8 mouse cellular contexts compared by ENCODE assay signal in genomic region chr1:168391617-168392499, GRCm38 (mm10). TPM values are rescaled to one million over a fixed set of nuclear protein-coding genes. Genes with fewer than 3 reads are reported as not detected.
A peak's percentile ranks its signal among the peaks of the same experiment; 100 is the strongest.
DNase-seq lines count a peak whose midpoint lies in the region; ATAC-seq lines count a peak whose summit lies in the region.

No protein-coding gene starts in this region.

- DNase-seq in heart, embryonic 10.5 days (ENCODE audit: low spot score): no peak
- peak; percentile 76 for DNase-seq in adipocyte (ENCODE audit: low spot score)
- DNase-seq in spleen, postnatal 36 days (ENCODE audit: low spot score in 2 of 2): no peak

- H3K27me3 ChIP-seq in heart, embryonic 11.5 days (ENCODE audit: control insufficient read depth, insufficient read depth, low read length): no peaks in the 10 kb centered on the region
- H3K27me3 ChIP-seq in heart, embryonic 10.5 days (ENCODE audit: insufficient read depth, poor library complexity, severe bottlenecking): no peaks in the 10 kb centered on the region
- H3K27me3 ChIP-seq in embryonic facial prominence, embryonic 15.5 days: no peaks in the 10 kb centered on the region
- no peaks in the 10 kb centered on the region for H3K27me3 ChIP-seq in hindbrain, embryonic 15.5 days
- H3K27me3 ChIP-seq in limb, embryonic 12.5 days: peaks cover 11% of the 10 kb centered on the region; the same call in 1 of the 2 replicates
- H3K27me3 ChIP-seq in stomach, embryonic 16.5 days (ENCODE audit: control insufficient read depth, insufficient read depth, low read length): no peaks in the 10 kb centered on the region

- ATAC-seq in heart, embryonic 11.5 days (replicated peaks; ENCODE audit: insufficient number of reproducible peaks, low FRiP score, low TSS enrichment): no peak
- peak; percentile 52; the same call in 1 of the 2 replicates for ATAC-seq in embryonic facial prominence, embryonic 15.5 days (ENCODE audit: insufficient number of reproducible peaks, low FRiP score, low TSS enrichment, low read depth)
- ATAC-seq in hindbrain, embryonic 15.5 days (ENCODE audit: low FRiP score, low read depth): 0 out of 2 replicates have a peak, but pooled peaks have one; percentile 16
- ATAC-seq in limb, embryonic 12.5 days (ENCODE audit: insufficient number of reproducible peaks, insufficient read depth, low FRiP score, low TSS enrichment, low read depth): peak; percentile 71
- peak; percentile 71; the same call in 1 of the 2 replicates for ATAC-seq in stomach, embryonic 16.5 days (ENCODE audit: insufficient read depth, low FRiP score)

- peaks cover 8% of the 10 kb centered on the region; the same call in 1 of the 2 replicates for H3K36me3 ChIP-seq in heart, embryonic 11.5 days (ENCODE audit: control insufficient read depth, insufficient read depth, low read length)
- peaks cover 25% of the 10 kb centered on the region for H3K36me3 ChIP-seq in heart, embryonic 10.5 days
- H3K36me3 ChIP-seq in embryonic facial prominence, embryonic 15.5 days: 0 out of 2 replicates have a peak, but pooled peaks cover 5% of the 10 kb centered on the region
- H3K36me3 ChIP-seq in hindbrain, embryonic 15.5 days: 0 out of 2 replicates have a peak, but pooled peaks cover 3% of the 10 kb centered on the region
- H3K36me3 ChIP-seq in limb, embryonic 12.5 days: peaks cover 13% of the 10 kb centered on the region
- no peaks in the 10 kb centered on the region; the same call in 1 of the 2 replicates for H3K36me3 ChIP-seq in stomach, embryonic 16.5 days (ENCODE audit: control insufficient read depth, insufficient read depth, low read length)

- WGBS in heart, embryonic 11.5 days (ENCODE audit: insufficient replicate concordance): 51% methylated on average over 20 of the region's 20 CpGs
- WGBS in heart, embryonic 10.5 days: 58% methylated on average over 20 of the region's 20 CpGs
- WGBS in embryonic facial prominence, embryonic 15.5 days: 8% methylated on average over 20 of the region's 20 CpGs
- 29% methylated on average over 20 of the region's 20 CpGs for WGBS in hindbrain, embryonic 15.5 days
- WGBS in limb, embryonic 12.5 days: 11% methylated on average over 20 of the region's 20 CpGs
- WGBS in stomach, embryonic 16.5 days: 15% methylated on average over 20 of the region's 20 CpGs

- H3K27ac ChIP-seq in heart, embryonic 11.5 days (ENCODE audit: low read depth, low read length): peak overlapping the region; percentile 24; the same call in 1 of the 2 replicates
- H3K27ac ChIP-seq in heart, embryonic 10.5 days: no peak overlapping the region
- peak overlapping the region; percentile 60 for H3K27ac ChIP-seq in embryonic facial prominence, embryonic 15.5 days (replicated peaks)
- H3K27ac ChIP-seq in hindbrain, embryonic 15.5 days (replicated peaks): peak overlapping the region; percentile 0; the same call in 1 of the 2 replicates
- peak overlapping the region; percentile 82 for H3K27ac ChIP-seq in limb, embryonic 12.5 days
- peak overlapping the region; percentile 82 for H3K27ac ChIP-seq in stomach, embryonic 16.5 days (ENCODE audit: low read length)

- no peak overlapping the region for H3K4me3 ChIP-seq in heart, embryonic 11.5 days (ENCODE audit: low read depth, low read length)
- H3K4me3 ChIP-seq in heart, embryonic 10.5 days: no peak overlapping the region
- 0 out of 2 replicates have a peak overlapping the region, but pooled peaks have one; percentile 9 for H3K4me3 ChIP-seq in embryonic facial prominence, embryonic 15.5 days (replicated peaks)
- H3K4me3 ChIP-seq in hindbrain, embryonic 15.5 days: no peak overlapping the region
- H3K4me3 ChIP-seq in limb, embryonic 12.5 days (replicated peaks): no peak overlapping the region
- H3K4me3 ChIP-seq in stomach, embryonic 16.5 days (replicated peaks; ENCODE audit: low read length): peak overlapping the region; percentile 6; the same call in 1 of the 2 replicates

- H3K9me3 ChIP-seq in heart, embryonic 11.5 days (replicated peaks; ENCODE audit: control insufficient read depth, low read length): no peaks in the 10 kb centered on the region
- no peaks in the 10 kb centered on the region for H3K9me3 ChIP-seq in heart, embryonic 10.5 days
- no peaks in the 10 kb centered on the region for H3K9me3 ChIP-seq in embryonic facial prominence, embryonic 15.5 days (replicated peaks)
- no peaks in the 10 kb centered on the region for H3K9me3 ChIP-seq in hindbrain, embryonic 15.5 days
- no peaks in the 10 kb centered on the region for H3K9me3 ChIP-seq in limb, embryonic 12.5 days
- no peaks in the 10 kb centered on the region for H3K9me3 ChIP-seq in stomach, embryonic 16.5 days (replicated peaks; ENCODE audit: control insufficient read depth, low read length)

- H3K4me2 ChIP-seq in heart, embryonic 11.5 days: peak overlapping the region; percentile 14; the same call in 1 of the 2 replicates
- peak overlapping the region; percentile 38 for H3K4me2 ChIP-seq in embryonic facial prominence, embryonic 15.5 days (replicated peaks)
- peak overlapping the region; percentile 0; the same call in 1 of the 2 replicates for H3K4me2 ChIP-seq in hindbrain, embryonic 15.5 days
- peak overlapping the region; percentile 53 for H3K4me2 ChIP-seq in limb, embryonic 12.5 days
- peak overlapping the region; percentile 48 for H3K4me2 ChIP-seq in stomach, embryonic 16.5 days (ENCODE audit: low read depth, low read length)

- no peak overlapping the region for H3K9ac ChIP-seq in heart, embryonic 11.5 days (ENCODE audit: low read depth, low read length)
- H3K9ac ChIP-seq in embryonic facial prominence, embryonic 15.5 days: no peak overlapping the region
- H3K9ac ChIP-seq in hindbrain, embryonic 15.5 days: no peak overlapping the region
- no peak overlapping the region for H3K9ac ChIP-seq in limb, embryonic 12.5 days (replicated peaks)
- 0 out of 2 replicates have a peak overlapping the region, but pooled peaks have one; percentile 12 for H3K9ac ChIP-seq in stomach, embryonic 16.5 days (ENCODE audit: low read length)

- H3K4me1 ChIP-seq in heart, embryonic 11.5 days (ENCODE audit: control insufficient read depth, insufficient read depth, low read length): peaks cover 36% of the 10 kb centered on the region
- peaks cover 59% of the 10 kb centered on the region for H3K4me1 ChIP-seq in heart, embryonic 10.5 days
- H3K4me1 ChIP-seq in embryonic facial prominence, embryonic 15.5 days: peaks cover 48% of the 10 kb centered on the region
- peaks cover 36% of the 10 kb centered on the region for H3K4me1 ChIP-seq in hindbrain, embryonic 15.5 days (replicated peaks)
- peaks cover 54% of the 10 kb centered on the region for H3K4me1 ChIP-seq in limb, embryonic 12.5 days (replicated peaks)
- peaks cover 48% of the 10 kb centered on the region for H3K4me1 ChIP-seq in stomach, embryonic 16.5 days (ENCODE audit: control insufficient read depth, insufficient read depth, low read length)

RNA-seq across cellular contexts. Expression of gene Pbx1, which starts 40.2 kb away (rescaled TPM):
- 25.0 and 33.5 TPM in 2 replicates for polyA plus RNA-seq in heart, embryonic 11.5 days (2014; fragmentation: Nextera tagmentation; extraction: Ambion mirVana)
- polyA plus RNA-seq in heart, embryonic 10.5 days (2016; fragmentation: Nextera tagmentation; extraction: Ambion mirVana): 19.7 and 29.5 TPM in 2 replicates
- polyA plus RNA-seq in embryonic facial prominence, embryonic 15.5 days (2015; fragmentation: Nextera tagmentation; extraction: Ambion mirVana): 29.5 and 33.3 TPM in 2 replicates
- polyA plus RNA-seq in hindbrain, embryonic 15.5 days (2015; fragmentation: Nextera tagmentation; extraction: Ambion mirVana): 44.2 and 57.0 TPM in 2 replicates
- polyA plus RNA-seq in limb, embryonic 12.5 days (2016; fragmentation: Nextera tagmentation; extraction: Ambion mirVana): 30.9 and 32.9 TPM in 2 replicates
- 32.4 and 35.6 TPM in 2 replicates for polyA plus RNA-seq in stomach, embryonic 16.5 days (2015; fragmentation: Nextera tagmentation; extraction: Ambion mirVana)

Comparison
In these comparisons a context has a peak if more than half of its experiments do, and no peak if none do; other contexts are left out.
1. H3K4me2 ChIP-seq: peak in every context shown above with its lines; median percentile 53 in limb, embryonic 12.5 days; 48 in stomach, embryonic 16.5 days; 38 in embryonic facial prominence, embryonic 15.5 days; 14 in heart, embryonic 11.5 days; 0 in hindbrain, embryonic 15.5 days.
2. H3K4me3 ChIP-seq: peak in embryonic facial prominence, embryonic 15.5 days (single experiment) and stomach, embryonic 16.5 days (single experiment); none in heart, embryonic 11.5 days (single experiment), heart, embryonic 10.5 days (single experiment), hindbrain, embryonic 15.5 days (single experiment) and limb, embryonic 12.5 days (single experiment).